Comparison of ENCODE assay signal across 11 mouse cellular contexts in the genomic region with DNA sequence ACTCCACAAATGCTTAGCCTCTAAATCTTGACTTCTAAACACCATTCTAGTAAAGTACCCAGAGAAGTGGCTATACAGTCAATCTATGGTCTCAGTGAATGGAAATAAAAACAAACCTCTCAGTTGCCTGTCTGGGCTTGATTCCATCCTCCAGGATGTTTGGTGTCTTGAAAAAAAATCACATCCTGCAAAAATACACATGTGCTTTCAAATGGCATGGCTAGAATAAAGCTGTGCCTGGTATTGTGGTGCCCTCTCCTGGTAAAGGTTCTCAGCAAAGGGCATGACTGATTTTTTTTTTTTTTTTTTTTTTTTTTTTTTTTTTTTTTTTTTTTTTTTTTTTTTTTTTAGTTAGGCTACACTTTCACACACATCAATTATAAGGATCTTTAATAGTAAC.
DNase-seq lines count a peak whose midpoint lies in the region; ATAC-seq and TF ChIP-seq lines count a peak whose summit lies in the region.
"Had no signal": no experiment of that assay in that cellular context is flagged by ENCODE, and none has a peak within 500 bp of the region (broad histone marks: within the 10 kb centered on the region; RNA-seq: fewer than 3 reads in every experiment).

No protein-coding gene starts in this region.

- ATAC-seq in hindbrain, embryonic 11.5 days (ENCODE audit: low FRiP score): no peak
- no peak for ATAC-seq in midbrain, embryonic 14.5 days (ENCODE audit: low FRiP score, low TSS enrichment)
- ATAC-seq in midbrain, embryonic 11.5 days (ENCODE audit: low FRiP score): no peak
- no peak for ATAC-seq in megakaryocyte, adult 5-6 weeks (ENCODE audit: poor library complexity, severe bottlenecking)
- ATAC-seq in erythroblast, adult 5-6 weeks (replicated peaks; ENCODE audit: low FRiP score, poor library complexity, severe bottlenecking): no peak

- H3K9me3 ChIP-seq in hindbrain, embryonic 11.5 days (ENCODE audit: control insufficient read depth, low read length): no peaks in the 10 kb centered on the region
- H3K9me3 ChIP-seq in hindbrain, embryonic 10.5 days: no peaks in the 10 kb centered on the region
- no peaks in the 10 kb centered on the region for H3K9me3 ChIP-seq in midbrain, embryonic 14.5 days (ENCODE audit: control insufficient read depth, low read length)
- no peaks in the 10 kb centered on the region for H3K9me3 ChIP-seq in midbrain, embryonic 11.5 days (ENCODE audit: control insufficient read depth, low read length)
- H3K9me3 ChIP-seq: heart, embryonic 12.5 days had no signal

- no peak overlapping the region for H3K9ac ChIP-seq in hindbrain, embryonic 11.5 days (ENCODE audit: low read depth, low read length)
- H3K9ac ChIP-seq in midbrain, embryonic 14.5 days (replicated peaks; ENCODE audit: low read length): no peak overlapping the region
- H3K9ac ChIP-seq in midbrain, embryonic 11.5 days (ENCODE audit: low read length): no peak overlapping the region
- H3K9ac ChIP-seq: heart, embryonic 12.5 days had no signal

- H3K4me1 ChIP-seq in hindbrain, embryonic 11.5 days (replicated peaks; ENCODE audit: control insufficient read depth, insufficient read depth, low read length): no peaks in the 10 kb centered on the region
- no peaks in the 10 kb centered on the region for H3K4me1 ChIP-seq in hindbrain, embryonic 10.5 days (replicated peaks)
- H3K4me1 ChIP-seq in midbrain, embryonic 14.5 days (ENCODE audit: control insufficient read depth, insufficient read depth, low read length): no peaks in the 10 kb centered on the region
- no peaks in the 10 kb centered on the region for H3K4me1 ChIP-seq in midbrain, embryonic 11.5 days (ENCODE audit: control insufficient read depth, insufficient read depth, low read length)
- H3K4me1 ChIP-seq in cortical plate, adult 2 months (ENCODE audit: control insufficient read depth, insufficient read depth, low read length): no peaks in the 10 kb centered on the region
- H3K4me1 ChIP-seq: heart, embryonic 12.5 days had no signal

- H3K27ac ChIP-seq in hindbrain, embryonic 11.5 days (ENCODE audit: low read depth, low read length): no peak overlapping the region
- H3K27ac ChIP-seq in hindbrain, embryonic 10.5 days: no peak overlapping the region
- no peak overlapping the region for H3K27ac ChIP-seq in midbrain, embryonic 14.5 days (replicated peaks; ENCODE audit: low read depth, low read length)
- no peak overlapping the region for H3K27ac ChIP-seq in midbrain, embryonic 11.5 days (ENCODE audit: low read depth, low read length)
- no peak overlapping the region for H3K27ac ChIP-seq in cortical plate, adult 2 months (ENCODE audit: insufficient read depth, low read length)
- H3K27ac ChIP-seq: macrophage had no signal

- no peak overlapping the region for H3K4me2 ChIP-seq in hindbrain, embryonic 11.5 days (replicated peaks; ENCODE audit: low read depth, low read length)
- H3K4me2 ChIP-seq in midbrain, embryonic 14.5 days (ENCODE audit: low read length): no peak overlapping the region
- H3K4me2 ChIP-seq in midbrain, embryonic 11.5 days: no peak overlapping the region
- H3K4me2 ChIP-seq: heart, embryonic 12.5 days had no signal

- no peaks in the 10 kb centered on the region for H3K36me3 ChIP-seq in hindbrain, embryonic 11.5 days (ENCODE audit: control insufficient read depth, insufficient read depth, low read length)
- no peaks in the 10 kb centered on the region for H3K36me3 ChIP-seq in hindbrain, embryonic 10.5 days
- H3K36me3 ChIP-seq in midbrain, embryonic 14.5 days (ENCODE audit: control insufficient read depth, insufficient read depth, low read length): no peaks in the 10 kb centered on the region
- no peaks in the 10 kb centered on the region for H3K36me3 ChIP-seq in midbrain, embryonic 11.5 days (ENCODE audit: control insufficient read depth, insufficient read depth, low read length)
- H3K36me3 ChIP-seq: heart, embryonic 12.5 days had no signal

- DNase-seq in hindbrain, embryonic 11.5 days (ENCODE audit: low spot score): peak; percentile 13
- no peak for DNase-seq in hindbrain, embryonic 10.5 days (ENCODE audit: low spot score)
- DNase-seq in midbrain, embryonic 14.5 days: peak; percentile 78
- no peak for DNase-seq in midbrain, embryonic 11.5 days (ENCODE audit: low spot score, missing footprints)
- peak; percentile 70 for DNase-seq in retina, postnatal 1 day
- DNase-seq: thymus, adult 2 months had no signal

- H3K27me3 ChIP-seq in hindbrain, embryonic 11.5 days (ENCODE audit: control insufficient read depth, insufficient read depth, low read length): no peaks in the 10 kb centered on the region
- H3K27me3 ChIP-seq in hindbrain, embryonic 10.5 days (ENCODE audit: insufficient read depth, poor library complexity, severe bottlenecking): no peaks in the 10 kb centered on the region
- no peaks in the 10 kb centered on the region for H3K27me3 ChIP-seq in midbrain, embryonic 14.5 days (ENCODE audit: control insufficient read depth, insufficient read depth, low read length)
- H3K27me3 ChIP-seq in midbrain, embryonic 11.5 days (ENCODE audit: control insufficient read depth, insufficient read depth, low read length): no peaks in the 10 kb centered on the region
- H3K27me3 ChIP-seq: heart, embryonic 12.5 days had no signal

- TF ChIP-seq POLR2A in cortical plate, adult 2 months (IDR thresholded peaks at IDR 0.05; ENCODE audit: extremely low read depth, insufficient read depth, low read length): no peak

- TF ChIP-seq CTCF in cortical plate, adult 2 months (IDR thresholded peaks at IDR 0.05; ENCODE audit: extremely low read depth, insufficient read depth, low read length): peak; percentile 37; the same call in 1 of the 2 replicates

- H3K4me3 ChIP-seq in hindbrain, embryonic 11.5 days (ENCODE audit: low read depth, low read length): no peak overlapping the region
- no peak overlapping the region for H3K4me3 ChIP-seq in hindbrain, embryonic 10.5 days
- H3K4me3 ChIP-seq in midbrain, embryonic 14.5 days (replicated peaks; ENCODE audit: low read depth, low read length): no peak overlapping the region
- no peak overlapping the region for H3K4me3 ChIP-seq in midbrain, embryonic 11.5 days (ENCODE audit: low read depth, low read length)
- H3K4me3 ChIP-seq in cortical plate, adult 2 months (ENCODE audit: insufficient read depth, low read length): no peak overlapping the region
- H3K4me3 ChIP-seq: heart, embryonic 12.5 days had no signal

Comparison
In these comparisons a context has a peak if more than half of its experiments do, and no peak if none do; other contexts are left out.
1. DNase-seq: peak in hindbrain, embryonic 11.5 days (single experiment), midbrain, embryonic 14.5 days (single experiment) and retina, postnatal 1 day (single experiment); none in hindbrain, embryonic 10.5 days (single experiment) and midbrain, embryonic 11.5 days (single experiment).